Mouse (Mus musculus): ENCODE measurements around the gene Polr2g. TPM values are rescaled to one million over a fixed set of nuclear protein-coding genes. Genes with fewer than 3 reads are reported as not detected.

Polr2g gene
- polyA plus RNA-seq, 1 experiment from 2014 or later: 147 TPM

- H3K27ac ChIP-seq (ENCODE audit: low read depth, low read length): no peak overlapping the region
- peaks cover 22% of the 10 kb centered on the region for H3K36me3 ChIP-seq (ENCODE audit: control insufficient read depth, insufficient read depth, low read length)
- peak overlapping the region; percentile 93 for H3K9ac ChIP-seq (ENCODE audit: low read depth, low read length)
- H3K4me1 ChIP-seq (ENCODE audit: control insufficient read depth, insufficient read depth, low read depth, low read length): peaks cover 30% of the 10 kb centered on the region
- ATAC-seq: no peak
- H3K9me3 ChIP-seq (ENCODE audit: control insufficient read depth, low read length): no peaks in the 10 kb centered on the region
- 57% methylated on average over 6 of the region's 6 CpGs for WGBS
- no peaks in the 10 kb centered on the region for H3K27me3 ChIP-seq (replicated peaks; ENCODE audit: control insufficient read depth, insufficient read depth, low read length)
- peak overlapping the region; percentile 99 for H3K4me2 ChIP-seq (ENCODE audit: low read length)
- peak overlapping the region; percentile 70 for H3K4me3 ChIP-seq (ENCODE audit: low read length)
These were observed 25.0 kb downstream of the Polr2g start for GRCm38 (mm10) chr19:8773409-8773808.

DNA sequence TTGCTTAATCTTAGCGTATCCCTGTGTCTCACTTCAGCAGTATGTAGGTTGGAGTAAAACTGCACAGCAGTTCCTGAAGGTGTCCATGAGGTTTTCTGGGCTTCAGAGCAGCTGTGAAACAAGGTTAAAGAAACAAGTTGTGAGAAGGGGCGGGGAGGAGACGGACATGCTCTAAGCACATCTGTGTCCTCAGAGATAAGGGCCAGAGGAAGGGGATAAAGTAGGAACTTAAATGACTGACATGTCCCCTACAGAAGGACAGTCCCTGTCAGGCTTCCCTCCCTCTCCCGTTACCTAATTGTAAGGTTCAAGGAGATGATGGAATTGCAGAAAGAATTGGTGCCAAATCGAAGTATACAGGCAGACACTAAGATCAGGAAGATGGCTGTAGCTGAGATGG is 25.4 kb downstream of the Polr2g start:
- H3K9me3 ChIP-seq (ENCODE audit: control insufficient read depth, low read length): no peaks in the 10 kb centered on the region
- peaks cover 24% of the 10 kb centered on the region for H3K36me3 ChIP-seq (ENCODE audit: control insufficient read depth, insufficient read depth, low read length)
- 85% methylated on average over 5 of the region's 5 CpGs for WGBS
- H3K4me3 ChIP-seq (ENCODE audit: low read length): no peak overlapping the region
- H3K9ac ChIP-seq (ENCODE audit: low read depth, low read length): peak overlapping the region; percentile 93; the same call in 1 of the 2 replicates
- H3K27me3 ChIP-seq (replicated peaks; ENCODE audit: control insufficient read depth, insufficient read depth, low read length): no peaks in the 10 kb centered on the region
- ATAC-seq: no peak
- H3K4me1 ChIP-seq (ENCODE audit: control insufficient read depth, insufficient read depth, low read depth, low read length): peaks cover 30% of the 10 kb centered on the region
- no peak overlapping the region for H3K27ac ChIP-seq (ENCODE audit: low read depth, low read length)
- peak overlapping the region; percentile 99; the same call in 1 of the 2 replicates for H3K4me2 ChIP-seq (ENCODE audit: low read length)

- Histone ChIP-seq H3K9me3 (ENCODE audit: control insufficient read depth, low read length) (no peaks in the 10 kb centered on the region), H3K36me3 (ENCODE audit: control insufficient read depth, insufficient read depth, low read length) (peaks cover 46% of the 10 kb centered on the region), H3K4me2 (ENCODE audit: low read length) (peak within 1 kb of the TSS; percentile 65), H3K27ac (ENCODE audit: low read depth, low read length) (peak within 1 kb of the TSS; percentile 82), H3K4me1 (ENCODE audit: control insufficient read depth, insufficient read depth, low read depth, low read length) (peaks cover 29% of the 10 kb centered on the region), H3K9ac (ENCODE audit: low read depth, low read length) (peak within 1 kb of the TSS; percentile 80), H3K27me3 (replicated peaks; ENCODE audit: control insufficient read depth, insufficient read depth, low read length) (no peaks in the 10 kb centered on the region), H3K4me3 (ENCODE audit: low read length) (peak within 1 kb of the TSS; percentile 60)
- peak; percentile 58 for ATAC-seq
- 15% methylated on average over 29 of the region's 29 CpGs for WGBS
These were observed 27.7 kb downstream of the Polr2g start, which contains the start of gene Tmem223 for GRCm38 (mm10) chr19:8770567-8771270. Tmem223 (plus strand) TSS chr19:8770996.

DNA sequence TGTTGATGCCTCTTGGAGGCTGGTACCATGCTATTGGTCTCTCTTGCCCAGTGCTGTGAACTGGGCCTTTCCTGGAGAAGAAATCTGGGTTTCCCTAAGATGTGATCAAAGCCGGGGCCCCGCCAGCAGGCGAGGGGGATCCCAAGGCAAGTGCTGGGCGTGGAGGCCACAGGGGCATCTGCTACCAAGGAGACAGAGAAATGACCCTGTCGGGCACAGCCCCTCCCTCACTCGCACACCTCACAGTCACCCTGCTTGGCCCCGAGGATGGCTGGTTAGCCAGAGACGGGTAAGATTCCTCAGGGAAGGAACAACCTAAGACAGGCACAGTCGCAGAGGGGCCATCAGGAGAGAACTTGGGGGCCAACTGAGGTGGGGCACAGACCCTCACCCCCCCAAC is 32.8 kb downstream of the Polr2g start:
- Histone ChIP-seq H3K9ac (ENCODE audit: low read depth, low read length) (no peak overlapping the region), H3K9me3 (ENCODE audit: control insufficient read depth, low read length) (no peaks in the 10 kb centered on the region), H3K4me2 (ENCODE audit: low read length) (no peak overlapping the region), H3K27me3 (replicated peaks; ENCODE audit: control insufficient read depth, insufficient read depth, low read length) (no peaks in the 10 kb centered on the region), H3K36me3 (ENCODE audit: control insufficient read depth, insufficient read depth, low read length) (peaks cover 60% of the 10 kb centered on the region), H3K4me1 (ENCODE audit: control insufficient read depth, insufficient read depth, low read depth, low read length) (peaks cover 4% of the 10 kb centered on the region), H3K4me3 (ENCODE audit: low read length) (no peak overlapping the region), H3K27ac (ENCODE audit: low read depth, low read length) (no peak overlapping the region)
- no peak for ATAC-seq
- WGBS: over 99% methylated on average over 9 of the region's 9 CpGs

DNA sequence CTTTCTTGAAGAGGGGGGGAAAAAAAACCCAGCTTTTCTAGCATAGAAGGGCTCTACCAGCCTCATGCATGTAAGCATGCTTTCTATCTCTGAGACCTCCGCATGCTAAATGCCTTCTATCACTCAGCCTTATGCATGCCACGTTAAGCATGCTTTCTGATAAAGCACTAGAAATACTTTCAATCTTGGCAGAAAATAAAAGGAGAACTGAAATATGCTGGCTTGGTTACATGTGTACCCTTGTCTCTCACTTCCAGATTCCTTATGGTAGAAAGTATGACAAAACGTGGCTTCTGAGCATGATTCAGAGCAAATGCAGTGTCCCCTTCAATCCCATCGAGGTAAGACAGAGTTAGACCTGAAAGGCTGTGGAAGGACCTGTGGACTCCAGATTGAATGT is 35.1 kb downstream of the Polr2g start:
- ATAC-seq: no peak
- Histone ChIP-seq H3K36me3 (ENCODE audit: control insufficient read depth, insufficient read depth, low read length) (peaks cover 45% of the 10 kb centered on the region), H3K4me1 (ENCODE audit: control insufficient read depth, insufficient read depth, low read depth, low read length) (peaks cover 7% of the 10 kb centered on the region), H3K9me3 (ENCODE audit: control insufficient read depth, low read length) (no peaks in the 10 kb centered on the region), H3K9ac (ENCODE audit: low read depth, low read length) (no peak overlapping the region), H3K27ac (ENCODE audit: low read depth, low read length) (no peak overlapping the region), H3K27me3 (replicated peaks; ENCODE audit: control insufficient read depth, insufficient read depth, low read length) (no peaks in the 10 kb centered on the region), H3K4me3 (ENCODE audit: low read length) (no peak overlapping the region), H3K4me2 (ENCODE audit: low read length) (no peak overlapping the region)
- 95% methylated on average over 4 of the region's 4 CpGs for WGBS

GRCm38 (mm10) chr19:8760757-8761156 is 37.6 kb downstream of the Polr2g start:
- Histone ChIP-seq H3K27ac (ENCODE audit: low read depth, low read length) (no peak overlapping the region), H3K27me3 (replicated peaks; ENCODE audit: control insufficient read depth, insufficient read depth, low read length) (no peaks in the 10 kb centered on the region), H3K9me3 (ENCODE audit: control insufficient read depth, low read length) (no peaks in the 10 kb centered on the region), H3K4me3 (ENCODE audit: low read length) (no peak overlapping the region), H3K36me3 (ENCODE audit: control insufficient read depth, insufficient read depth, low read length) (peaks cover 21% of the 10 kb centered on the region), H3K4me2 (ENCODE audit: low read length) (no peak overlapping the region), H3K9ac (ENCODE audit: low read depth, low read length) (no peak overlapping the region), H3K4me1 (ENCODE audit: control insufficient read depth, insufficient read depth, low read depth, low read length) (peaks cover 18% of the 10 kb centered on the region)
- 91% methylated on average over 2 of the region's 2 CpGs for WGBS
- no peak for ATAC-seq

- Histone ChIP-seq H3K9me3 (ENCODE audit: control insufficient read depth, low read length) (no peaks in the 10 kb centered on the region), H3K27ac (ENCODE audit: low read depth, low read length) (no peak overlapping the region), H3K9ac (ENCODE audit: low read depth, low read length) (no peak overlapping the region), H3K4me2 (ENCODE audit: low read length) (no peak overlapping the region), H3K4me3 (ENCODE audit: low read length) (no peak overlapping the region), H3K36me3 (ENCODE audit: control insufficient read depth, insufficient read depth, low read length) (peaks cover 10% of the 10 kb centered on the region), H3K4me1 (ENCODE audit: control insufficient read depth, insufficient read depth, low read depth, low read length) (peaks cover 21% of the 10 kb centered on the region), H3K27me3 (replicated peaks; ENCODE audit: control insufficient read depth, insufficient read depth, low read length) (no peaks in the 10 kb centered on the region)
- WGBS: 90% methylated on average over 2 of the region's 2 CpGs
- ATAC-seq: no peak
These were observed 39.5 kb downstream of the Polr2g start for GRCm38 (mm10) chr19:8758899-8759298.

DNA sequence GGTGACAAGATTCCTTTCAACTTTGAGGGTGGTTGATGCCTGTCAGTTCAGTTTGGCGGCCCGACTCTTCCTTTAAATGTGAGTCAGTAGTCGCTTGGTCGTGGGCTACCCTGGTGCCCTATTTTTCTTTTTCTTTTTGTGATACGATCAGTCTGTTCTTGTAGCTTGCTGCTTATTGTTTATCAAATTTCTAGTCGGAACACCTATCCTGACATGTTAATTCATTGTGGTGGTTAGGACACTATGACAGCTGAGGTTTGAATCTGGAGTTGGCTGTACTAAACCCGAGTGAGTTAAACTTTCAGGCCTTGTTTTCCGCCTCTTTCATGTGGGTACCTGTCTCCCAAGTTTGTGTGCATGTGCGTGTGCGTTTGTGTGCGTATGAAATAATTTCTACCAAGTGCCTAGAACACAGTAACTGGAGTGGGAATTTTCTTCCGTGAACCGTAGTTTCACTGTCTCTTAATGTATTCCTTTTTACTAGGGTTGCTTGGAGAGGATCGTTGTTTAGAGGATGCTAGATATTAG is 40.8 kb downstream of the Polr2g start:
- ATAC-seq: no peak

DNA sequence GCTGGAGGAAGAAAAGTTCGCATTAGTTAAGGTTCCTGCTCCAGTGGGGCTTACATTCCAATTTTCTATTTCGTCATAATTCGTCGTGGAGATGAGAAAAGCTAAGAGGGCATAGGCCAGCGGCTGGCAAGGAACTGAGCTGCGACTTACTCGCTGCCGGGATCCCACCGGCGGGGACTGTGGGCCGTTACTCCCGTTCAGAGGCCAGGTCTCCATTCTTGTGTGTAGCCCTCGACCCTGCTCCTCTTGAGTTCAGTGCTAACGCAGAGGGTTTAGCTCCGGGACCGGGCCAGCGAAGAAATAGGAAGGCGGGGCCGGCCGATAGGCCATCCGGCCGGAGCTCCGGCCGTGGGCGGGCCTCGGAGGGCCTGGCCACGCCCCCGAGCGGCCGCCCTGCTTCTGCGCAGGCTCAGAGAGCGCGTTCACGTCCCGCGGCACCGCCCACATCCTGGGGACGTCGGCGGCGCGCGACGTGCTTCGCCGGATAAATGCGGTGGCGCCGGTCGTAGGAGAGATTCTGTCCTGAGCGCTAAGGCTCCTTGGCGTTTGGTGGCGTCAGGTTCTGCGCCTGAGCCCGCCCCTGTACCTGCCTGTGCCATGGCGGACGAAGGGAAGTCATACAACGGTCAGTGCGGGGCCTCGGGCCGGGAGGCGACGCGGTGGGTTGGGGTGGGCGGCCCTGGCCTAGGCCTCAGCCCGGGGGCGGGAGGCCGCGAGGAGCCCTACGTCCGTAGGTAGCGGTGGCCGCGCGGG is 41.6 kb downstream of the Polr2g start, which contains the start of gene Nxf1:
TSS of gene Nxf1 (plus strand) at position 439 of the 753 bp plus-strand sequence.
- ATAC-seq: peak; percentile 95
- WGBS: under 1% methylated on average over 75 of the region's 75 CpGs
- peak within 1 kb of the TSS; percentile 86 for H3K27ac ChIP-seq (ENCODE audit: low read depth, low read length)

More for the DNA sequence above, 40.8 kb downstream of the Polr2g start:
- H3K27ac ChIP-seq (ENCODE audit: low read depth, low read length): peak overlapping the region; percentile 85
- H3K9ac ChIP-seq (ENCODE audit: low read depth, low read length): peak overlapping the region; percentile 99
- H3K4me3 ChIP-seq (ENCODE audit: low read length): peak overlapping the region; percentile 86
- peak overlapping the region; percentile 72 for H3K4me2 ChIP-seq (ENCODE audit: low read length)
- no peaks in the 10 kb centered on the region for H3K9me3 ChIP-seq (ENCODE audit: control insufficient read depth, low read length)
- peaks cover 9% of the 10 kb centered on the region for H3K36me3 ChIP-seq (ENCODE audit: control insufficient read depth, insufficient read depth, low read length)
- WGBS: 5% methylated on average over 14 of the region's 14 CpGs
- H3K4me1 ChIP-seq (ENCODE audit: control insufficient read depth, insufficient read depth, low read depth, low read length): peaks cover 21% of the 10 kb centered on the region
- H3K27me3 ChIP-seq (replicated peaks; ENCODE audit: control insufficient read depth, insufficient read depth, low read length): no peaks in the 10 kb centered on the region

More for the DNA sequence above, 41.6 kb downstream of the Polr2g start, which contains the start of gene Nxf1:
- Histone ChIP-seq H3K4me1 (ENCODE audit: control insufficient read depth, insufficient read depth, low read depth, low read length) (peaks cover 21% of the 10 kb centered on the region), H3K9ac (ENCODE audit: low read depth, low read length) (peak within 1 kb of the TSS; percentile 99), H3K27me3 (replicated peaks; ENCODE audit: control insufficient read depth, insufficient read depth, low read length) (no peaks in the 10 kb centered on the region), H3K4me3 (ENCODE audit: low read length) (peak within 1 kb of the TSS; percentile 86), H3K9me3 (ENCODE audit: control insufficient read depth, low read length) (no peaks in the 10 kb centered on the region), H3K4me2 (ENCODE audit: low read length) (peak within 1 kb of the TSS; percentile 72), H3K36me3 (ENCODE audit: control insufficient read depth, insufficient read depth, low read length) (peaks cover 12% of the 10 kb centered on the region)

All from hindbrain, embryonic 16.5 days (tissue).